Mouse (Mus musculus): ENCODE results near the gene Sec11a. TPM values are rescaled to one million over a fixed set of nuclear protein-coding genes. Genes with fewer than 3 reads are reported as not detected.
A peak's percentile ranks its signal among the peaks of the same experiment; 100 is the strongest.
"Not testable (repeated sequence)": the region's sequence is repeated elsewhere in the genome, so short reads cannot be mapped to it uniquely, and the experiment has no call there.

The Sec11a gene
- polyA plus RNA-seq, 1 experiment = 93.1 TPM

- H3K4me3 ChIP-seq (ENCODE audit: insufficient read depth, low read depth, low read length) = peak overlapping the region; percentile 25
- peaks cover 38% of the 10 kb centered on the region for H3K4me1 ChIP-seq (ENCODE audit: control insufficient read depth, insufficient read depth, low read length)
- H3K27ac ChIP-seq (ENCODE audit: insufficient read depth, low read depth, low read length) = peak overlapping the region; percentile 100
- WGBS = 30% methylated on average over 6 of the region's 6 CpGs
- no peak for TF ChIP-seq POLR2A (IDR thresholded peaks at IDR 0.05; ENCODE audit: low read depth, low read length)
- no peak for TF ChIP-seq CTCF (conservative IDR thresholded peaks at IDR 0.05; ENCODE audit: insufficient read depth, insufficient read length, low read depth, low read length)
- H3K36me3 ChIP-seq (ENCODE audit: control insufficient read depth, insufficient read depth, low read length) = no peaks in the 10 kb centered on the region
- H3K27me3 ChIP-seq (replicated peaks; ENCODE audit: control insufficient read depth, insufficient read depth, low read length) = no peaks in the 10 kb centered on the region
- DNase-seq = no peak
Measured at GRCm38 (mm10) chr7:80992063-80992462, 44.5 kb upstream of the Sec11a start.

- H3K4me3 ChIP-seq (ENCODE audit: insufficient read depth, low read depth, low read length) = no peak overlapping the region
- no peak for TF ChIP-seq POLR2A (IDR thresholded peaks at IDR 0.05; ENCODE audit: low read depth, low read length)
- no peak for TF ChIP-seq CTCF (conservative IDR thresholded peaks at IDR 0.05; ENCODE audit: insufficient read depth, insufficient read length, low read depth, low read length)
- H3K36me3 ChIP-seq (ENCODE audit: control insufficient read depth, insufficient read depth, low read length) = no peaks in the 10 kb centered on the region
- H3K27me3 ChIP-seq (replicated peaks; ENCODE audit: control insufficient read depth, insufficient read depth, low read length) = no peaks in the 10 kb centered on the region
- 83% methylated on average over 5 of the region's 5 CpGs for WGBS
- H3K27ac ChIP-seq (ENCODE audit: insufficient read depth, low read depth, low read length) = peak overlapping the region; percentile 100
- DNase-seq = no peak
- peaks cover 41% of the 10 kb centered on the region for H3K4me1 ChIP-seq (ENCODE audit: control insufficient read depth, insufficient read depth, low read length)
Measured at GRCm38 (mm10) chr7:80991589-80991988, 44.0 kb upstream of the Sec11a start.

- Histone ChIP-seq H3K27me3 (replicated peaks; ENCODE audit: control insufficient read depth, insufficient read depth, low read length) (no peaks in the 10 kb centered on the region), H3K4me1 (ENCODE audit: control insufficient read depth, insufficient read depth, low read length) (peaks cover 36% of the 10 kb centered on the region), H3K27ac (ENCODE audit: insufficient read depth, low read depth, low read length) (no peak overlapping the region), H3K4me3 (ENCODE audit: insufficient read depth, low read depth, low read length) (no peak overlapping the region), H3K36me3 (ENCODE audit: control insufficient read depth, insufficient read depth, low read length) (no peaks in the 10 kb centered on the region)
- TF ChIP-seq POLR2A (IDR thresholded peaks at IDR 0.05; ENCODE audit: low read depth, low read length) (no peak), CTCF (conservative IDR thresholded peaks at IDR 0.05; ENCODE audit: insufficient read depth, insufficient read length, low read depth, low read length) (no peak)
- DNase-seq = peak; percentile 84
- WGBS = 77% methylated on average over 6 of the region's 6 CpGs
Measured at GRCm38 (mm10) chr7:80990276-80990675, 42.7 kb upstream of the Sec11a start.

GRCm38 (mm10) chr7:80987805-80988625 lies 40.4 kb upstream of the Sec11a start:
- no peaks in the 10 kb centered on the region for H3K27me3 ChIP-seq (replicated peaks; ENCODE audit: control insufficient read depth, insufficient read depth, low read length)
- TF ChIP-seq CTCF (conservative IDR thresholded peaks at IDR 0.05; ENCODE audit: insufficient read depth, insufficient read length, low read depth, low read length) = no peak
- TF ChIP-seq POLR2A (IDR thresholded peaks at IDR 0.05; ENCODE audit: low read depth, low read length) = no peak
- peaks cover 35% of the 10 kb centered on the region for H3K4me1 ChIP-seq (ENCODE audit: control insufficient read depth, insufficient read depth, low read length)
- WGBS = 50% methylated on average over 4 of the region's 4 CpGs
- H3K4me3 ChIP-seq (ENCODE audit: insufficient read depth, low read depth, low read length) = no peak overlapping the region
- H3K36me3 ChIP-seq (ENCODE audit: control insufficient read depth, insufficient read depth, low read length) = no peaks in the 10 kb centered on the region
- no peak overlapping the region for H3K27ac ChIP-seq (ENCODE audit: insufficient read depth, low read depth, low read length)
- DNase-seq = peak; percentile 56

- Histone ChIP-seq H3K36me3 (ENCODE audit: control insufficient read depth, insufficient read depth, low read length) (no peaks in the 10 kb centered on the region), H3K27ac (ENCODE audit: insufficient read depth, low read depth, low read length) (0 out of 2 replicates have a peak overlapping the region, but pooled peaks have one; percentile 20), H3K4me1 (ENCODE audit: control insufficient read depth, insufficient read depth, low read length) (peaks cover 29% of the 10 kb centered on the region), H3K4me3 (ENCODE audit: insufficient read depth, low read depth, low read length) (no peak overlapping the region), H3K27me3 (replicated peaks; ENCODE audit: control insufficient read depth, insufficient read depth, low read length) (no peaks in the 10 kb centered on the region)
- no peak for TF ChIP-seq CTCF (conservative IDR thresholded peaks at IDR 0.05; ENCODE audit: insufficient read depth, insufficient read length, low read depth, low read length)
- no peak for TF ChIP-seq POLR2A (IDR thresholded peaks at IDR 0.05; ENCODE audit: low read depth, low read length)
- 33% methylated on average over 6 of the region's 6 CpGs for WGBS
- no peak for DNase-seq
Measured at GRCm38 (mm10) chr7:80986458-80987187, 39.0 kb upstream of the Sec11a start.

- no peak overlapping the region for H3K4me3 ChIP-seq (ENCODE audit: insufficient read depth, low read depth, low read length)
- H3K4me1 ChIP-seq (ENCODE audit: control insufficient read depth, insufficient read depth, low read length) = no peaks in the 10 kb centered on the region
- 94% methylated on average over 11 of the region's 11 CpGs for WGBS
- DNase-seq = no peak
- no peaks in the 10 kb centered on the region for H3K36me3 ChIP-seq (ENCODE audit: control insufficient read depth, insufficient read depth, low read length)
- H3K27me3 ChIP-seq (replicated peaks; ENCODE audit: control insufficient read depth, insufficient read depth, low read length) = no peaks in the 10 kb centered on the region
- TF ChIP-seq POLR2A (IDR thresholded peaks at IDR 0.05; ENCODE audit: low read depth, low read length) (no peak), CTCF (conservative IDR thresholded peaks at IDR 0.05; ENCODE audit: insufficient read depth, insufficient read length, low read depth, low read length) (no peak)
- H3K27ac ChIP-seq (ENCODE audit: insufficient read depth, low read depth, low read length) = no peak overlapping the region
Measured at GRCm38 (mm10) chr7:80980566-80980965, 33.0 kb upstream of the Sec11a start.

GRCm38 (mm10) chr7:80973638-80974015 lies 26.0 kb upstream of the Sec11a start:
- H3K36me3 ChIP-seq (ENCODE audit: control insufficient read depth, insufficient read depth, low read length); H3K4me3 ChIP-seq (ENCODE audit: insufficient read depth, low read depth, low read length); DNase-seq; H3K27me3 ChIP-seq (replicated peaks; ENCODE audit: control insufficient read depth, insufficient read depth, low read length): not testable (repeated sequence)
- WGBS = 8% methylated on average over 3 of the region's 3 CpGs
- peak overlapping the region; percentile 85 for H3K27ac ChIP-seq (ENCODE audit: insufficient read depth, low read depth, low read length)
- H3K4me1 ChIP-seq (ENCODE audit: control insufficient read depth, insufficient read depth, low read length) = peaks cover 21% of the 10 kb centered on the region

- H3K4me3 ChIP-seq (ENCODE audit: insufficient read depth, low read depth, low read length); H3K36me3 ChIP-seq (ENCODE audit: control insufficient read depth, insufficient read depth, low read length); H3K27me3 ChIP-seq (replicated peaks; ENCODE audit: control insufficient read depth, insufficient read depth, low read length): not testable (repeated sequence)
- peak; percentile 74 for DNase-seq
- Histone ChIP-seq H3K4me1 (ENCODE audit: control insufficient read depth, insufficient read depth, low read length) (peaks cover 21% of the 10 kb centered on the region), H3K27ac (ENCODE audit: insufficient read depth, low read depth, low read length) (peak overlapping the region; percentile 98)
- 18% methylated on average over 4 of the region's 4 CpGs for WGBS
Measured at GRCm38 (mm10) chr7:80972920-80973637, 25.5 kb upstream of the Sec11a start.
